Mouse (Mus musculus) ES-E14 (cell line): ENCODE data around the gene Gck.

Experiments
- CHD2 ChIP-seq: IDR thresholded peaks from 2 replicates; pipeline ENCODE4 v1.6.1; 2014; ENCODE audit warnings: mild to moderate bottlenecking, low read depth, low read length, inconsistent platforms
- HCFC1 ChIP-seq: IDR thresholded peaks from 2 replicates; pipeline ENCODE4 v1.6.1; 2012; ENCODE audit warnings: low read length, inconsistent platforms, borderline replicate concordance; ENCODE audit not compliant: insufficient read depth
- ZC3H11A ChIP-seq: IDR thresholded peaks from 2 replicates; pipeline ENCODE4 v1.6.1; 2012; ENCODE audit warnings: low read depth, mild to moderate bottlenecking, inconsistent platforms, low read length, borderline replicate concordance
- ZNF384 ChIP-seq: IDR thresholded peaks from 2 replicates; pipeline ENCODE4 v1.6.1; 2012; ENCODE audit warnings: low read depth, low read length, inconsistent platforms

DNA sequence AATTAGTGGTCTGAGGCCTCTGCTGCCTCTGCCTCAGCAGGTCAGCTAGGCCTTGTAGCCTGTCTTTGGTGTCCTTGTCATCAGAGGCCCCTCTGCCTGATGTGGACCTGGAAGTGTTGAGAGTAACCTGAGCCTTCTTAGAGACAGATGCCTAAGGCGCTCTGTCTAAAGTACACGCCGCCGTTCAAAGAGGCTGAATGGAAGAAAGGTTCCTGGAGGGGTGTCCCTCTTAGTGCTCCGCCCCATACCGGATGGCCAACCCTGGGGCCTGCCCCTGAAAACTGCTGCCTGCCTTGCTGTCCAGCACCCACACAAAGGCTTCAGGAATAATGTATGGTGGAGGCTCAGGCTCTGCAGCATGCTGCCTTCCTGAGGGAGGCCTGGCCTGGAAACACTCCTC is 18.3 kb upstream of the Gck start:
- TF ChIP-seq CHD2, result no peak
- no peak for TF ChIP-seq HCFC1
- no peak for TF ChIP-seq ZNF384
- no peak for TF ChIP-seq ZC3H11A
